Mouse (Mus musculus) adrenal gland, postnatal 4 days (tissue): ENCODE results near the gene Ctsw. TPM values are rescaled to one million over a fixed set of nuclear protein-coding genes. Genes with fewer than 3 reads are reported as not detected.
A peak's percentile ranks its signal among the peaks of the same experiment; 100 is the strongest.

ENCODE experiments used
- DNase-seq, 2 experiments: peaks; one replicate each; pipeline ENCODE4 v3.0.0; 2021 to 2022; ENCODE audit warnings: low spot score in 2 of 2, mixed read lengths in 2 of 2
- total RNA-seq, 2 experiments: library from RNA; stranded (reverse); gene quantifications; 2 replicates each; pipeline ENCODE4 v1.2.3; 2021

Gene Ctsw
- total RNA-seq, 2 experiments from 2014 or later, result 0.67 to 1.3 TPM

- peak in 1 of 2 experiments; percentile 29 for DNase-seq
Observed at GRCm38 (mm10) chr19:5432992-5433852, 35.1 kb downstream of the Ctsw start.

GRCm38 (mm10) chr19:5431911-5432464 lies 36.3 kb downstream of the Ctsw start:
- DNase-seq, result no peak

DNA sequence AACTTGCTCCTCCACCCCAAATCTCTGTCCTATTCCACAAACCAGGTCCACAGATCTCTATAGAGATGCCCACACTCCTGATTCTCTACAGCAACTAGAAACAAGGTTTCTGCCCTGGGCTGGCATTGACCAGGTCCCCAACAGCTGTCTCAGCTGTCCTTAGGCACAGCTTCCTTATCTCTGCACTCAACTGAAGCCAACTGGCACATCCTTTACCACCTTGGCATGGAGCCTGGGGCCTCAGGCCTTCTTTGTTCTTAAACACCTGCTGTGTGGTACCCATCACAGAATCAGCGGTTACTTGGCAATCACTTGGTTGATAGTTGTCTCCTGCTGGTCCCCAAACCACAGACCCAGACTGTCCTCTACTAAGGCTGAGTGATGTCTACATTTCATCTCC lies 37.9 kb downstream of the Ctsw start:
- DNase-seq, result no peak

DNA sequence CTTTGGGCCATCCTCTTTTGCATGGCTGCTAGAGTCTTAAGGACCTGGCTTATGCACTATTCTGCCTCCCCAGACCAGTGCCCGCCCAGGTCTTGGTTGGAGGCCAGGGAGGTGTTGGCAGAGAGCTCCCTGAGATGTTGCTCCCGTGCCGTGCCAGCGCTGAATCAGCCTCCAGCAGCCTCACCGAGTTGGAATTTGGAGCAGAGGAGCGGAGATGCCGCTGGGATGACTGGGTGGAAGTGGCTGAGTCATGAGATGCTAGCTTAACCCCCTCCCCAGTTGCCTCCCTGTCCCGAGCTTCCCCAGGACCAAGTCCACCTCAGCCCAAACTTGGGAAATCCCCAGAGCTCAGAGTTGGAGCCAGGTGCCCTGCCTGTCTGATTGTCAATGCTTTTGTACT lies 38.5 kb downstream of the Ctsw start:
- DNase-seq, result peak in 1 of 2 experiments; percentile 43

DNA sequence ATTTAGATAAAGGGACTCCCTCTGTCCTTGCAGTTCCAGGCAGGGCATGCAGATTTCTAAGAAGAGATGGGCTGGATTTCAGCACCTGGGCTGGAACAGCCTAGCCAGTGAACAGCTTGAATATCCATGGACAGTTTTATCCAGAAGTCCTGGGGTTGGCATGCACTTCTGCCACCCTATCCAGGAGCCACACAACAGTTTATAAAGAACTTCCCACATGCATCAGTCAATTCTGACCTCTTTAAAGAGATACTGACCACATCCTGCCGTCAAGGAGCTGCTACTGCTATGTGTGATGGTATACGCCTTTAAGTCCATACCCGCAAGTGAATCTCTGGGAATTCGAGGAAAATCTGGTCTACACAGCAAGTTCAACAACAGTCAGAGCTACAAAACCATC lies 39.1 kb downstream of the Ctsw start:
- no peak for DNase-seq

DNA sequence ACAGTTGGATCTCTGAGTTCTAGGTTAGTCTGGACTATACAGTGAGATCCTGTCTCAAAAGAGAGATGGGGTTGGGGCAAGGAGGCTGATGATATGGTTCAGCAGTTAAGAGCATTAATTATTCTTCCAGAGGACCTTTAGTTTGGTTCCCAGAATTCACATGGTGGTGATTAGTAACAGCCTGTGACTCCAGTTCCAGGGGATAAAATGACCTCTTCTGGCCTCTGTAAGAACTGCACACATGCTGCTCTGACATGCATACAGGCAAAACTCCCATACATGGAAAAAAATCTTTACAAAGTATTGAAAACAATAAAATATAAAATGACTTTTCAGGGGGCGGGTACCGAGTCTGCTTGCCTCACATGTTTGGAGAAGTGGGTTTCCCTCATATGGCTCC lies 40.2 kb downstream of the Ctsw start:
- no peak for DNase-seq

DNA sequence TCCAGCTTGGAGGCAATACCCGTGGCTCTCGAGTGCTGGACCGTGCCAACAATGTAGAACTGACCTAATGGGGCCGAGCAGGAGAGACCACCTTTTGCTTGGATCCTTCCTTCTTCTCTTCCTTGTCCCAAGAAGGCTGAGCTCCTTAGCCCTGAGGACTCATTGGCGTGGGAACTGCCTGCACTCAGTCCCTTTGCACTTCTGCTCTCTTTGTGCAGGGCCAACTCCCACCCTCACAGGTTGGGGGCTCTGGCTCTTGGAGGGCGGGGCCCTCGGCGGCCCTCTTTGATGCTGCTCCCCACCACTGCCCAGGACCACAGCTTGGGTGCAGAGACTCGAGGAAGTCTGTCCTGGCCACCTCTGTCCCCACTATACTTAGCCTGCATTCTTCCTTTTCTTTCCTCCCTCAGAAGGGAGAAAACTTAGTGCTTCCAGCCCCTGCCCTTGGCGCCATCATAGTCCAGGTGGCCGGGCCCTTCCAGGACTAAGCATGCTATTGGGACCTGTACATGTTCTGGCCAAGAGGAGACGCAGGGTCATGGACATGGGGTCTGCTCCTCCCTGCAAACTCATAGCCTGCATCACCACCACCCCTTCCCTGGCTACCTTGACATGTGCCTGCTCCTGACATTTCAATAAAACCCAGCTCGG lies 41.5 kb downstream of the Ctsw start:
- DNase-seq, result no peak

GRCm38 (mm10) chr19:5425906-5426565 lies 42.3 kb downstream of the Ctsw start:
- no peak for DNase-seq

DNA sequence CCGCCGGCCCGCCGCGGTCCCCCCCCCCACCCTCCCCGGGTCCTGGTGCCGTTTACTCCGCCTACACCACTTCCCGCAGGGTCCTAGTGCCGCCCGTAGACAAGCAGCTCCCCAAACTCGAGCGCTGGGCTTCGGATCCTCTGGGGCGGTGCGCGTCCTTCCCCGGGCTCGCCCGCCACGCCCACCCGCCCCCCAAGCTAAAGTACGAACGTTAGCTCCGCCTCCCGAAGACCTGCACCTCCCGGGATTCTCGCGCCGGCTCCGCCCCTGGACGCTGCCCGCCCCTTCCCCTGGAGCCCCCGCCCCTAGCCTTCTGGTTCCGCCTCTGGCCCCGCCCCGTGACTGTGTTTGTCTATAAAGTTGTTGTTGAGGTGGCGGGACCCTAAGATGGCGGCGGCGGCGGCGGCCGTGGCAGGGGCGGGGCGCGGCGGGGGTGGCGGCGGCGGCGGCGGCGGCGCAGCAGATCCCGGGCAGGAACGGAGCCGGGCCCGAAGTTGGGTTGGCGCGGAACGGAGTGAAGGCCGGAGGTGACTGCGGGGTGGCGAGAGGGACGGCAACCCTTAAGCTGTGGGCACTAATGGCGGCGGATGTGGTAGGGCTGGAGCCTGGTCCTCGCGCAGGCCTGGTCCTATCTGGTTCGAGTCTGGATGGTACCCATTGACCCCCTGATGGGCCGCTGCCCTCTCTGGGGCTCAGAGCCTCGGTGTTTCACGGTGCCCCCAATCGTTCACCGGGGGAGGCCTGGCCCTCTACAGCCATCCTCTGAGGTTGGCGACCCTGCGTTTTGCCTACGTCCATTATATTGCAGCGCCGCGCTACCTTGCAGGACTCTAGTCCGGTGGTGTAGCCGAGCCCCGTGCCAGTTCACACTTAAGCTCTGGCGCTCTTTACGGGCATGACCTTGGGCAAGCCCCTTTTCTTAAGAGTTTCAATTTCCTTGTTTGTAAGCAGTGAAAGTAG lies 43.2 kb downstream of the Ctsw start, which contains the start of the genes Drap1 and AI837181:
TSS of gene Drap1 (minus strand) at position 198 of the 960 bp plus-strand sequence.
TSS of gene AI837181 (plus strand) at position 363 of the 960 bp plus-strand sequence.
- DNase-seq, result peak; percentile 90 to 98

DNA sequence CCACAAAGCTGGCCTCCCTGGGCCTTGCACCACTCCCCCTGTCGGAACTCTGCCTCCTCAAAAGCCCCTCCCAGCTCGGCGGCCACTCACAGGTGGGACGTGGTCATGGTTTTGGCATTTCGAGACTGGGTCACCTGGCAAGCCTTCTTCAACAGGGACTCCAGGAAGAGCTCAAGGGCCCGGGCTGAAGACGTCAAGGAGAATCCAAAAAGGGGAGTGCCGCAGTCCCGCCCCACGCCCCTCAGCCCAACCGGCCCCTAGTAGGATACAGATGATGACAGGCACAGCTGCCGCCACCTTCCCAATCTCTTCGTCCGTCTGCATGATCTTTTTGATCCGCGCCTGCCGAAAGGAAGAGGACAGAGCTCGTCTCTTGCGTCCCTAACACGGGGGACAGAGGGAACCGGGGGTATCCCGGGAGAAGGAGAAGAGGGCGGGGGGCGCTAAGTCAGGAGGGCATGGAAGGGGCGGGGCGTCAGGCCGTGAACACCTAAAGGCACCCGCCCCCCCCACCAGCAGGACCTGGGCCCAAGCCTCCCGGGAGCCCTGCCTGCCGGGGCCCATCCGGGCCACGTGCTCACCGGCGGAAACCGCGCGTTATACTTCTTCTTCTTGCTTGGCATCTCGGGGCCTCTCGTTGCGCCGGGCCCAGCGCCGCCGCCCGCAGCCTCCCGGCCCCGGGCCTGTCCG lies 44.1 kb downstream of the Ctsw start:
- DNase-seq, result peak; percentile 46 to 51

- no peak for DNase-seq
Observed at GRCm38 (mm10) chr19:5423561-5423960, 44.7 kb downstream of the Ctsw start.

DNA sequence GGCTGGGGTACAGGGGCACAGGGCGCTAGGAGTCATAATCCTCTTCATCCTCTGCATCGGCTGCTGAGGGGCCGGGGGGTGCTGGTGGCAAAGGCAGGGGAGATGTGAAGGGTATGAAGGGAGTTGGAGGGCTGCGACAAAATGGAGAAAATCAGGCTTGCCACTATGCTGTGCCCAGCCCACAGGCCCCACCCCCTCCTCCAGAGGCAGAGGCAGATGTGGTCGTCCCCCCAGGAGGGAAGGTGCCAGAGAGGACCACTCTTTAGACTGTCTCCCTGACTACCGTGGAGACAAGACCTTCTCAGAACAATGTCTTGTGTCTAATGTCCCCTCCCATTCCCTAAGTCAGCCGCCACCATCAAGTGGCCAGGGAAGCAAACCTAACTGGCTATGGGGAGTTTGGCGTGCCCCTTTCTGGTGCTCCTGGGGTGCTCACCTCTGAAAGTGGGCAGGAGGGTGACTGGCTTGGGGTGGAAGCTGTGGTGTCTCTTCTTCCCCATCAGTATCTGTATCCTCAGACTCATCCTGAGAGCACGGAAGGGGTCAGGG lies 45.3 kb downstream of the Ctsw start:
- no peak for DNase-seq

GRCm38 (mm10) chr19:5422267-5422666 lies 46.0 kb downstream of the Ctsw start:
- no peak for DNase-seq

GRCm38 (mm10) chr19:5421784-5422183 lies 46.5 kb downstream of the Ctsw start:
- no peak for DNase-seq

DNA sequence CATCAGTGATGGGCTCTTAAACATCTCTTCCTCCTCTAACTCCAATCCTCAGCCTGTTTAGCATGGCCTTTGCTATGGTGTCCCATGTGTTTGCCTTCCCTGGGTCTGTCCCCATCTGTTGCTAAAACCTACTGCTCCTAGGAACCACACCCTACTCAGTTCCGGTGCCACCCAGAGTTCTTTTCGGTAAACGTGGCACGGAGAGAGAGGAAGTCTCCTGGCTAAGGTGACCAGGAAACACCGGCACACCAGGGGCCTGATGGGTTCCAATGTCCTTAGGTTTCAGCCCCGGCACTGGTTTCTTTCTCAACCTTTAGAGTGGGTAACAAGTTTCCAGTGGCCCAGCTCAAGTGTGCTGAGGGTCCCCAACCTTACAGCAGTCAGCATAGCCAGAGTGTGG lies 47.7 kb downstream of the Ctsw start:
- DNase-seq, result no peak

- DNase-seq, result no peak
Observed at GRCm38 (mm10) chr19:5419630-5420029, 48.7 kb downstream of the Ctsw start.

- no peak for DNase-seq
Observed at GRCm38 (mm10) chr19:5418750-5419466, 49.4 kb downstream of the Ctsw start.
